Mouse (Mus musculus) brown adipose tissue, adult 24 weeks (tissue): ENCODE measurements around the gene Tanc1. TPM values are rescaled to one million over a fixed set of nuclear protein-coding genes. Genes with fewer than 3 reads are reported as not detected.

Experiments
- H3K27ac ChIP-seq: fragments of 200-500 bp; replicated peaks from 2 replicates; pipeline ENCODE4 v1.5.1; 2012; ENCODE audit warnings: low read depth, mild to moderate bottlenecking, low read length
- H3K4me1 ChIP-seq: fragments of 200-500 bp; 2 replicates; pipeline ENCODE4 v1.6.1; 2012; ENCODE audit warnings: low read length, mixed read lengths; ENCODE audit not compliant: control insufficient read depth, insufficient read depth, insufficient read length
- H3K4me3 ChIP-seq: fragments of 200-500 bp; 2 replicates; pipeline ENCODE4 v1.5.1; 2012; ENCODE audit warnings: low read depth, mild to moderate bottlenecking, low read length, moderate library complexity; ENCODE audit not compliant: insufficient read depth
- polyA plus RNA-seq: library from polyadenylated mRNA; stranded (reverse); fragments of >200 nt; gene quantifications from 2 replicates; pipeline ENCODE4 v1.2.4, GENCODE M21; 2012; ENCODE audit not compliant: missing spikeins, insufficient read depth, insufficient read length

Gene Tanc1
- polyA plus RNA-seq, 1 experiment, result 9.7 TPM

- Histone ChIP-seq H3K4me3 (no peak overlapping the region), H3K4me1 (peaks cover 6% of the 10 kb centered on the region; the same call in 1 of the 2 replicates), H3K27ac (no peak overlapping the region)
Measured at GRCm38 (mm10) chr2:59752148-59752547, 140.3 kb downstream of the Tanc1 start.

GRCm38 (mm10) chr2:59752766-59753165, 140.9 kb downstream of the Tanc1 start:
- H3K4me1 ChIP-seq, result peaks cover 6% of the 10 kb centered on the region; the same call in 1 of the 2 replicates
- H3K4me3 ChIP-seq, result no peak overlapping the region
- no peak overlapping the region for H3K27ac ChIP-seq

- Histone ChIP-seq H3K4me3 (no peak overlapping the region), H3K4me1 (peaks cover 5% of the 10 kb centered on the region; the same call in 1 of the 2 replicates), H3K27ac (no peak overlapping the region)
Measured at GRCm38 (mm10) chr2:59756137-59756753, 144.4 kb downstream of the Tanc1 start.

GRCm38 (mm10) chr2:59757015-59757414, 145.2 kb downstream of the Tanc1 start:
- H3K4me1 ChIP-seq, result peaks cover 8% of the 10 kb centered on the region; the same call in 1 of the 2 replicates
- H3K4me3 ChIP-seq, result no peak overlapping the region
- no peak overlapping the region for H3K27ac ChIP-seq

GRCm38 (mm10) chr2:59758139-59758918, 146.5 kb downstream of the Tanc1 start:
- Histone ChIP-seq H3K4me1 (peaks cover 8% of the 10 kb centered on the region; the same call in 1 of the 2 replicates), H3K27ac (no peak overlapping the region), H3K4me3 (no peak overlapping the region)

GRCm38 (mm10) chr2:59760731-59761130, 148.9 kb downstream of the Tanc1 start:
- Histone ChIP-seq H3K4me1 (peaks cover 13% of the 10 kb centered on the region; the same call in 1 of the 2 replicates), H3K27ac (no peak overlapping the region), H3K4me3 (no peak overlapping the region)

- Histone ChIP-seq H3K27ac (no peak overlapping the region), H3K4me1 (peaks cover 15% of the 10 kb centered on the region)
Measured at GRCm38 (mm10) chr2:59761183-59761582, 149.3 kb downstream of the Tanc1 start.

GRCm38 (mm10) chr2:59762277-59762676, 150.4 kb downstream of the Tanc1 start:
- Histone ChIP-seq H3K27ac (no peak overlapping the region), H3K4me3 (no peak overlapping the region), H3K4me1 (peaks cover 16% of the 10 kb centered on the region)

More at GRCm38 (mm10) chr2:59761183-59761582, 149.3 kb downstream of the Tanc1 start:
- H3K4me3 ChIP-seq, result no peak overlapping the region

GRCm38 (mm10) chr2:59765671-59766070, 153.8 kb downstream of the Tanc1 start:
- no peak overlapping the region for H3K4me3 ChIP-seq
- H3K27ac ChIP-seq, result no peak overlapping the region
- H3K4me1 ChIP-seq, result peaks cover 34% of the 10 kb centered on the region

- Histone ChIP-seq H3K27ac (0 out of 2 replicates have a peak overlapping the region, but pooled peaks have one; percentile 11), H3K4me1 (peaks cover 40% of the 10 kb centered on the region)
Measured at GRCm38 (mm10) chr2:59767893-59768292, 156.1 kb downstream of the Tanc1 start.

GRCm38 (mm10) chr2:59768661-59769384, 157.0 kb downstream of the Tanc1 start:
- Histone ChIP-seq H3K27ac (peak overlapping the region; percentile 77), H3K4me3 (no peak overlapping the region), H3K4me1 (peaks cover 40% of the 10 kb centered on the region)

More at GRCm38 (mm10) chr2:59767893-59768292, 156.1 kb downstream of the Tanc1 start:
- H3K4me3 ChIP-seq, result no peak overlapping the region

- Histone ChIP-seq H3K4me1 (peaks cover 41% of the 10 kb centered on the region), H3K27ac (peak overlapping the region; percentile 53), H3K4me3 (no peak overlapping the region)
Measured at GRCm38 (mm10) chr2:59769385-59769735, 157.5 kb downstream of the Tanc1 start.

GRCm38 (mm10) chr2:59771708-59772107, 159.9 kb downstream of the Tanc1 start:
- H3K4me1 ChIP-seq, result peaks cover 44% of the 10 kb centered on the region
- H3K27ac ChIP-seq, result peak overlapping the region; percentile 42
- no peak overlapping the region for H3K4me3 ChIP-seq

- Histone ChIP-seq H3K27ac (peak overlapping the region; percentile 41), H3K4me3 (no peak overlapping the region), H3K4me1 (peaks cover 44% of the 10 kb centered on the region)
Measured at GRCm38 (mm10) chr2:59772261-59772683, 160.4 kb downstream of the Tanc1 start.

- Histone ChIP-seq H3K4me3 (no peak overlapping the region), H3K27ac (no peak overlapping the region), H3K4me1 (peaks cover 37% of the 10 kb centered on the region)
Measured at GRCm38 (mm10) chr2:59774374-59774773, 162.5 kb downstream of the Tanc1 start.
